Mouse (Mus musculus) heart, postnatal 36 days (tissue): ENCODE data around the gene Trim27. TPM values are rescaled to one million over a fixed set of nuclear protein-coding genes. Genes with fewer than 3 reads are reported as not detected.

Source experiments
- total RNA-seq, 2 experiments: library from RNA; stranded (reverse); gene quantifications; 2 replicates each; pipeline ENCODE4 v1.2.3; 2021

Trim27 gene
- total RNA-seq, 2 experiments from 2014 or later: 19.7 to 20.0 TPM

Other genes starting within 250 kb of the Trim27 start
- not detected for gene Olfr1370, start 104.5 kb upstream of the Trim27 start, total RNA-seq
- gene Olfr1369-ps1, start 68.0 kb upstream of the Trim27 start, total RNA-seq: not detected
- not detected for gene Olfr263, start 49.8 kb upstream of the Trim27 start, total RNA-seq
- gene Olfr1368, start 33.6 kb upstream of the Trim27 start, total RNA-seq: not detected
- not detected for gene Gpx5, start 113.3 kb downstream of the Trim27 start, total RNA-seq
- gene Gpx6, start 132.7 kb downstream of the Trim27 start, total RNA-seq: not detected
- gene Olfr1367, start 167.5 kb downstream of the Trim27 start, total RNA-seq: not detected
- 1 to 10 TPM; 5.3 to 5.8 TPM for gene Zscan12, start 183.4 kb downstream of the Trim27 start, total RNA-seq
- gene Zkscan3, start 223.3 kb downstream of the Trim27 start, total RNA-seq: 10 to 100 TPM; 26.4 to 31.2 TPM